Mouse (Mus musculus): Measurements from ENCODE around the gene Tom1. TPM values are rescaled to one million over a fixed set of nuclear protein-coding genes. Genes with fewer than 3 reads are reported as not detected.

The Tom1 gene
- total RNA-seq (2021) = 10 to 100 TPM; 60.7 to 71.3 TPM

DNA sequence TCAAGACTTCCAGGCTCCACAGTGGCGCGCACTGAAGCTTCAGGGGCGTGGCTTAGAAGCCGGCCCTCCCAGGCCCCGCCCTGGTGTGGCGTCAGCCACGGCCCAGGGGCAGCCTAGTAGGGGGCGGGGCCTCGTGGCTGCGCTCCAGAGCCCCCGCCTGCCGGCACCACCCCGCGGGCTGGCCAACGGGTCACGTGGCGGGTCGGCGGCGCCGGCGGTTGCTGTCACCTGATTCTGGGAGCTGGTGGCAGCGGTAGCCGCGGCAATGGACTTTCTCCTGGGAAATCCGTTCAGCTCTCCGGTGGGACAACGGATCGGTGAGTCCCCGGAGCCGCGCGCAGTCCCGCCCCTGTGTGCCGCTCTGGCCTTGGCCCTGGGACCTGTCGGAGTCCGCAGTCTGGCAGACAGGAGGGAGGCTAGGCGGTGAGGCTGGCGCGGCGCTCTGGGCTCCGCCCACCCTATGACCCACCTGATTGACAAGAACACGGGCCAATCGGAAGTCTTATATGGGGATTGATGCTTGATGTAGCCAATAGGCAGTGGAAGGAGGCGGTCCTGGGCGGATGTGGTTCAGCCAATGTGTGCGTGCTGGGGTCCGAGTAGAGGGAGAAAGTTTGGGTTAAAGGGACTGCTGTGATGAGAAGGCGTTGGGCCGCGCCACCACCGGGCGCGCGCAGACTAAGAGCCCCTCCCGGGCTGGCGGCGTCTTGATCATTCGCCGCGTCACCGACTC is at the start of gene Tom1:
TSS of gene Tom1 (plus strand) at position 195 of the 733 bp plus-strand sequence.
- DNase-seq = peak; percentile 99 to 100
- intact Hi-C loops (cut with DNase I) = loop anchor here (2.0 kb wide), 3 partner anchors 17 to 75 kb away; partner anchors contain the start of gene Mcm5

- intact Hi-C loops (cut with DNase I) = no loop called here
- no peak for DNase-seq
Observed at GRCm38 (mm10) chr8:74987436-74987835, 46.1 kb upstream of the Tom1 start.

GRCm38 (mm10) chr8:74990021-74990420 is 43.5 kb upstream of the Tom1 start:
- intact Hi-C loops (cut with DNase I) = loop anchor here (5.0 to 10.0 kb wide), 2 partner anchors 122 to 225 kb away; partner anchors contain the start of gene Rasd2
- DNase-seq = no peak

- DNase-seq = no peak
- intact Hi-C loops (cut with DNase I) = loop anchor here (5.0 to 10.0 kb wide), 2 partner anchors 119 to 222 kb away; partner anchors contain the start of gene Rasd2
Observed at GRCm38 (mm10) chr8:74993081-74993474, 40.4 kb upstream of the Tom1 start, which contains the start of gene Hmgxb4. TSS of gene Hmgxb4 (plus strand) at chr8:74993356.

DNA sequence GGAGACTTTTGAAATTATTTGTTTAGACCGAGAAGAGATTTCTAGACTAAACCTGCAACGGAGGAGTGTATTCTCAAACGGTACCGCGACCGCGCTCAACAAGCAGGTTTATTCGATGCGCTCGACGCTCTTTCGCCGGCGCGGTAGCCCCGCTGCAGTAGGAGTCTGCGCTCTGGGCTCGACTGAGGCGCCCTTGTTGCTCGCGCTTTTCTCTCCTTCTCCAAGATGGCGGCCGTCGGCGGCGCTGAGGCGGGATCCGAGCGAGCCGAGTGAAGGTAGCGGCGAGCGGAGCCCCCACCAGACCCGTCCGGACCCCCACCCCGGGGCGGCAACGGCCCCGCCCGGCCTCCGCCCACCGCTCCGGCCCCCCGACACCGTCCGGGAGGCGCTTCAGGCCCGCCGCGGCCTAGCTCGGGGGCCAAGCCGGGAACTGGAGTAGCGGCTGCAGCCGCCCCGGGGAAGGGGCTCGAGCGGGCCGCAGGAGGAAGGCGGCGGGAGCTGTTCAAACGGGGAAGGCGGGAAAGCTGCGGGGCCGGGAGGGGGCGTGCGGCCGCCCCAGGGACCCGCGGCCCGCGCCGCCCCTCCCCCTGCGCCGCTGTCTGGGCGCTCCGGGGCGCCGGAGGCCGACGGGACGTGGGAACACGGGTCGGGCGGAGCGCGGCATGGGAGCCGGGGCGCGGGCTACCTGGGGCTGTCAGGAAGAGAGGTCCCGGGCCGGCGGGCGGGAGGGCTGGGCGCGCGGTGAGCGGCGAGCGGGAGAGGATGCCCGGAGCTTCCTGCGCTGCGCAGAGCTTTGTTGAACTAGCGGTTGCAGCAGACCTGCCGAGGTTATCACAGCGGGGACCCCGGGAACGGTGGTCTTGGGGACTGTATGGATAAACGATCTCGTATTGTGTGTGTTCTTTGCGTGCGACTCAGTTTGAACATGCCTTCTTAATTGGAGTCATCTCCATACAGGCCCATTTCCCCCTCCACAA is 39.7 kb upstream of the Tom1 start:
- intact Hi-C loops (cut with DNase I) = loop anchor here (2.0 to 10.0 kb wide), 3 partner anchors 39 to 221 kb away; partner anchors contain the start of genes Rasd2 and Tom1
- DNase-seq = peak; percentile 78 to 89

DNA sequence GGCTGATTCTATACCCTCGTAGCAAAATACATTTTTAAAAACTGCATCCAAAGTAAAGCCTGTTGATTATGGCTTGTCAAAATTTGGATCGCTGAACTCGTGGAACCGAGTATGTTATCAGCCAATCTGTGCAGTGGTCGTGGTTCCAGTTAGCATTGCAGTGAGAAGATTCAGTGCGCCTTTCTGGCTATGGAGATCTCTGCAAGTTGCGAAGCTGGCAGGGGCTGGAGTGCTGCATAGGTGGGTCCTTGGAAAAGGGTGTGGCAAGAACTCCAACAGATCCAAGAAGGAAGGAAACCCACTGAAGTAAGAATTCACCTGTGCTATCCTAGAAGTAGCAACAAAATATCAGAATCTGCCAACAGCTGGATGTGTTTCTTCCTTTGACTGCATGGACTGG is 39.0 kb upstream of the Tom1 start:
- intact Hi-C loops (cut with DNase I) = loop anchor here (2.0 to 10.0 kb wide), 3 partner anchors 38 to 220 kb away; partner anchors contain the start of genes Rasd2 and Tom1
- DNase-seq = peak; percentile 7 to 14

DNA sequence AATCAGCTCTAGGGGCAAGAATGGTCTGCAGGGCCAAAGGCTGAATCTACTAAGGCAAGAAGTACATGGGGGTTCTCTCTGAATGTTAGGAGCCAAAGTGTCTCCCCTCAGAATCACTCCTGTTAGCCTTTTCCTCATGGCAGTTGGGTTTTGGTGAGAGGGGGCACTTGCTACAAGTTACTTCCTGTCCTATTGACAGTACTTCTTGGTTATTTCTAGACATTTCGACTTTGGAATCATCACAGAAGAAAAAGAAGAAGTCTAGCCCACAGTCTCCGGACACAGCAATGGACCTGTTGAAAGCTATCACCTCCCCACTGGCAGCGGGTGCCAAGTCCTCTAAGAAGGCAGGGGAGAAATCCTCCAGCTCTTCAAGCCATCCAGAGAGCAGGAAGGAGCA is 33.1 kb upstream of the Tom1 start:
- intact Hi-C loops (cut with DNase I) = no loop called here
- DNase-seq = no peak

GRCm38 (mm10) chr8:75008826-75009225 is 24.7 kb upstream of the Tom1 start:
- intact Hi-C loops (cut with DNase I) = no loop called here
- DNase-seq = no peak

DNA sequence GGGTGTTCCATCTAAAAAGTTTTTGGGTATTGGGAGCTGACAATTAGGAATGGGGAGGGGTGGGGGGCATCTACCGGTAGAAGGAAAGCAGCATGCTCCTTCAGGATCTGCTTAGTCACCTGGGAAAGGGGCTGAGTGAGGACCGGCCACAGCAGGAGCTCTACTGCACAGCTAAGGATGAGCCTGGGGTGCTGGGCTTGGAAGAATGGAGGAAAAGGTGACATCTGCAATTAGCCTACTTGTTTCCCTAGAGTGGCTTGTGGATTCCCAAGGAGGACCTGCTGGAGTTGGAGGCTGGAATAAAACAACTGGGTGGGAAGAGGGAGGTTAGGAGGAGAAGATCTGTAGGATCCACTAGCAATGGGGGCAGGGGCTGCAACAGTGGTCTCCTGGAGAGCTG is 19.9 kb upstream of the Tom1 start:
- intact Hi-C loops (cut with DNase I) = no loop called here
- no peak for DNase-seq

DNA sequence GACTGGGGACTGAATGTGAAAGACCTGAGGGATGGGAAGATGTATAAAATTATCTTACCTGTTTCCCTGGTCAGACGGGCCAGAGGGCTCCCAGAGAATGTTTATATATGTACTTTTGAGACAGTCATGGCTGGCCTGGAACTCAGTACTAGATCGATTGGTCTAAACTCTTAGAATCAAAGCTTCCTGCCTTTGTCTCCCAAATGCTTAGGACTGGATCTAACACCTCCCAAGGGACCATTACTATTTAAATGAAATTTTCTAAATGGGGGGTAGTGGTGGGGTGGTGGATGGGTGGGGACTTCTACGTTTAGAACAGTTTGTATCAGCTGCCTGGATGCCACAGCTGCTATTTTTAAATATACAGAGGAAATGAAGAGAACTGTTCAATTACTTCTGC is 19.5 kb upstream of the Tom1 start:
- intact Hi-C loops (cut with DNase I) = no loop called here
- DNase-seq = no peak

DNA sequence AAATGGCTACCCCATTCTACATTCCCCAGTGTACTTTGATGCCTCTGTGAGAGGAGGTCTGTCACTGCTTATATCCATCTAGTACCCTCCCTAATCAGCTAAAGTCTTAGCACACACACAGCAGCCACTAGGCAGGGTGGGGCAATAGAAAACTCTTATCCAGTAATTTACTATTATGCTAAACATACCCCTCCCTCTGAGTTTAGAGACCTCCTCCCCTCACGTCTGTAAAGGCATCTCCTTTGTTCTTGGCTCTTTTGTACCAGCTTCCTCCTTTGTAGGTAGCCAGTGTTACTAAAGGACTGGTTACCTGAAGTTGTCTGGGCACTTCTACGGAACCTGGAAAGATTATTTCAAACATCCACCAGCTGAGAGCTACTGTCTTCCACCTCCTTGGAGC is 17.5 kb upstream of the Tom1 start:
- intact Hi-C loops (cut with DNase I) = loop anchor here (2.0 kb wide), 2 partner anchors 13 to 17 kb away; partner anchors contain the start of gene Tom1
- no peak for DNase-seq

- DNase-seq = no peak
- intact Hi-C loops (cut with DNase I) = loop anchor here (2.0 kb wide), 2 partner anchors 14 to 16 kb away; partner anchors contain the start of gene Tom1
Observed at GRCm38 (mm10) chr8:75016422-75016821, 17.1 kb upstream of the Tom1 start.

- no peak for DNase-seq
- intact Hi-C loops (cut with DNase I) = no loop called here
Observed at GRCm38 (mm10) chr8:75018274-75018972, 15.1 kb upstream of the Tom1 start.

- DNase-seq = no peak
- intact Hi-C loops (cut with DNase I) = no loop called here
Observed at GRCm38 (mm10) chr8:75023660-75024316, 9.7 kb upstream of the Tom1 start.

- intact Hi-C loops (cut with DNase I) = no loop called here
- DNase-seq = no peak
Observed at GRCm38 (mm10) chr8:75025809-75026208, 7.7 kb upstream of the Tom1 start.

GRCm38 (mm10) chr8:75030453-75031024 is 3.0 kb upstream of the Tom1 start:
- DNase-seq = no peak
- intact Hi-C loops (cut with DNase I) = no loop called here

DNA sequence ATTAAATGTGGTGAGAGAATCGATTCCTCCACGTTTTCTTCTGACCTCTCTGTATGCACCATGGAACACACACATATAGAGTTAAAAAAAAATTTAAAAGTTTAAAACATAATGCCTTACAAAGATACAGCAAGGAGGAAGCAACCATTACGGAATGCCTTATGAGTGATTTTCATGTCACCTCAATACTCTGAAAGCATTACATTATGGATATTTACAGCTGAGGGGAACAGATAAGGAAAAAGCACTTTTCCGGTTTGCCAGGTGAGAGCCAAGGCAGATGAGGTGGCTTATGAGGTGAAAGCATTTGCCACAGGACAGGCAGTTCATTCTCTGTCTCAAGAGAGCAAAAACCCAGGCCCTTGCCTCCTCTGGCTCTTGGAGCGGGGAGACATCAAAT is 544 bp upstream of the Tom1 start:
- intact Hi-C loops (cut with DNase I) = loop anchor here (2.0 kb wide), 2 partner anchors 16 to 38 kb away; no protein-coding TSS in a partner anchor
- DNase-seq = no peak

- no peak for DNase-seq
- intact Hi-C loops (cut with DNase I) = loop anchor here (2.0 kb wide), 1 partner anchor 75 kb away; the partner anchor contains the start of gene Mcm5
Observed at GRCm38 (mm10) chr8:75034285-75034684, 780 bp downstream of the Tom1 start.

DNA sequence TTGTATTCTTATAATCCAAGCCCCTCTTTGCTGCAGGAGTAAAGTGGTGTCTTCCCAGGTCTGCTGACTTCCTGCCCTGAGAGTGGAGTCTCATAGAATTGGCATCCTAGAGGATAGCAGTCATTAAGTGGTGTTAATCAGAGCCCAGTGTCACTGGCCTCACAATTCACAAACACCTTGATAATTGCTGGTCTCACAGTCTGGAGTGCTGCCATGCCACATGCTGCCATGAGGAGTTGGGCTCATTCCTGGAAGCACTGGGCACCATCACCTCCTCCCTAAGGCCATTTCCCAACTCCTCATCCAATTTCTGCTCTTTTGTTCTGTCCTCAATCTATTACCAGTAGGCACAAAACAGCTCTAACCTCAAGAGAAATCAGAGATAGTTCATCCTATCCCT is 2.1 kb downstream of the Tom1 start:
- DNase-seq = peak; percentile 37 to 44
- intact Hi-C loops (cut with DNase I) = loop anchor here (2.0 kb wide), 1 partner anchor 73 kb away; the partner anchor contains the start of gene Mcm5
